Mouse (Mus musculus) forebrain, embryonic 11.5 days (tissue): ENCODE measurements around the gene Gm18596. TPM values are rescaled to one million over a fixed set of nuclear protein-coding genes. Genes with fewer than 3 reads are reported as not detected.
"Not testable (repeated sequence)": the region's sequence is repeated elsewhere in the genome, so short reads cannot be mapped to it uniquely, and the experiment has no call there.

ENCODE experiments used
- ATAC-seq: fragments of 200-750 bp; cut with Nextera tagmentation; replicated peaks from 2 replicates; pipeline ENCODE4 v1.8.0; 2017; ENCODE audit warnings: moderate TSS enrichment; ENCODE audit not compliant: low FRiP score
- DNase-seq: peaks from one replicate; pipeline ENCODE4 v3.0.0-alpha.2; 2017; ENCODE audit warnings: low spot score
- H3K27ac ChIP-seq: fragments of 300-500 bp; sonication (generic); 2 replicates; pipeline ENCODE4 v1.5.1; 2014; ENCODE audit warnings: low read depth, low read length
- H3K27me3 ChIP-seq: fragments of 300-500 bp; sonication (generic); 2 replicates; pipeline ENCODE4 v1.6.1; 2014; ENCODE audit warnings: mild to moderate bottlenecking, low read length, mixed read lengths; ENCODE audit not compliant: control insufficient read depth, insufficient read depth
- H3K36me3 ChIP-seq: fragments of 300-500 bp; sonication (generic); 2 replicates; pipeline ENCODE4 v1.6.1; 2014; ENCODE audit warnings: mild to moderate bottlenecking, low read length, moderate library complexity, mixed read lengths; ENCODE audit not compliant: control insufficient read depth, insufficient read depth
- H3K4me1 ChIP-seq: fragments of 300-500 bp; sonication (generic); replicated peaks from 2 replicates; pipeline ENCODE4 v1.6.1; 2014; ENCODE audit warnings: low read length, mixed read lengths; ENCODE audit not compliant: control insufficient read depth, insufficient read depth
- H3K4me2 ChIP-seq: fragments of 300-500 bp; sonication (generic); 2 replicates; pipeline ENCODE4 v1.6.1; 2014; ENCODE audit warnings: low read depth, mild to moderate bottlenecking, low read length, moderate library complexity, mixed read lengths; ENCODE audit not compliant: severe bottlenecking
- H3K4me3 ChIP-seq: fragments of 300-500 bp; sonication (generic); 2 replicates; pipeline ENCODE4 v1.5.1; 2014; ENCODE audit warnings: low read depth, low read length
- H3K9ac ChIP-seq: fragments of 300-500 bp; sonication (generic); 2 replicates; pipeline ENCODE4 v1.6.1; 2014; ENCODE audit warnings: low read length
- H3K9me3 ChIP-seq: fragments of 300-500 bp; sonication (generic); 2 replicates; pipeline ENCODE4 v1.6.1; 2016; ENCODE audit warnings: low read length, mixed read lengths; ENCODE audit not compliant: control insufficient read depth
- WGBS: fragments of 180-500 bp; shearing (Covaris S2); extraction: QIAGEN DNeasy Blood & Tissue Kit; methylation state at CpG from one replicate; pipeline ENCODE4 v1.1.7; 2014; 5-methylcytosine and 5-hydroxymethylcytosine counted together
- polyA plus RNA-seq: library from polyadenylated mRNA; unstranded; fragments of >200 nt; fragmentation: Nextera tagmentation; extraction: Ambion mirVana; gene quantifications from 2 replicates; pipeline ENCODE4 v1.2.1, GENCODE M21; 2014

The Gm18596 gene
- polyA plus RNA-seq, 1 experiment from 2014 or later, result not detected

GRCm38 (mm10) chr10:77759582-77759981, 17.1 kb upstream of the Gm18596 start, which contains the start of gene Gm3233:
Gene Gm3233 (minus strand): TSS chr10:77759682.
- not testable (repeated sequence) for H3K9ac ChIP-seq, H3K4me1 ChIP-seq, H3K4me2 ChIP-seq, H3K27me3 ChIP-seq, ATAC-seq, DNase-seq, H3K27ac ChIP-seq, H3K36me3 ChIP-seq, H3K9me3 ChIP-seq, H3K4me3 ChIP-seq
- no CpG with 5 or more reads among the region's 1 CpGs for WGBS

GRCm38 (mm10) chr10:77753448-77753847, 11.0 kb upstream of the Gm18596 start:
- DNase-seq (no peak), ATAC-seq (no peak)
- H3K4me3 ChIP-seq, result no peak overlapping the region
- H3K4me1 ChIP-seq, result no peaks in the 10 kb centered on the region
- H3K36me3 ChIP-seq, result no peaks in the 10 kb centered on the region
- H3K27ac ChIP-seq, result no peak overlapping the region
- no peaks in the 10 kb centered on the region for H3K9me3 ChIP-seq
- H3K9ac ChIP-seq, result no peak overlapping the region
- H3K4me2 ChIP-seq, result no peak overlapping the region
- H3K27me3 ChIP-seq, result no peaks in the 10 kb centered on the region

GRCm38 (mm10) chr10:77752312-77752711, 9.9 kb upstream of the Gm18596 start:
- 71% methylated on average over 3 of the region's 3 CpGs for WGBS
- H3K27me3 ChIP-seq, DNase-seq, H3K4me1 ChIP-seq, H3K9me3 ChIP-seq, H3K4me2 ChIP-seq, H3K27ac ChIP-seq, H3K9ac ChIP-seq, H3K4me3 ChIP-seq, ATAC-seq, H3K36me3 ChIP-seq: not testable (repeated sequence)

GRCm38 (mm10) chr10:77751254-77751653, 8.8 kb upstream of the Gm18596 start, which contains the start of gene Gm9736:
Gene Gm9736 (minus strand): TSS chr10:77751354.
- not testable (repeated sequence) for H3K4me3 ChIP-seq, H3K36me3 ChIP-seq, ATAC-seq, H3K4me2 ChIP-seq, H3K4me1 ChIP-seq, H3K27ac ChIP-seq, H3K27me3 ChIP-seq, H3K9ac ChIP-seq, H3K9me3 ChIP-seq, DNase-seq
- 67% methylated on average over 1 of the region's 1 CpGs for WGBS

- WGBS, result 89% methylated on average over 1 of the region's 1 CpGs
- DNase-seq, H3K4me1 ChIP-seq: not testable (repeated sequence)
These were observed 8.2 kb upstream of the Gm18596 start for GRCm38 (mm10) chr10:77750686-77751085.

GRCm38 (mm10) chr10:77738929-77739328, 3.5 kb downstream of the Gm18596 start:
- no peak for ATAC-seq

More at GRCm38 (mm10) chr10:77750686-77751085, 8.2 kb upstream of the Gm18596 start:
- H3K9ac ChIP-seq, H3K9me3 ChIP-seq, H3K27me3 ChIP-seq, H3K4me2 ChIP-seq, H3K4me3 ChIP-seq, ATAC-seq, H3K27ac ChIP-seq, H3K36me3 ChIP-seq: not testable (repeated sequence)

GRCm38 (mm10) chr10:77735928-77736327, 6.5 kb downstream of the Gm18596 start:
- 94% methylated on average over 1 of the region's 1 CpGs for WGBS

More at GRCm38 (mm10) chr10:77738929-77739328, 3.5 kb downstream of the Gm18596 start:
- no peak for DNase-seq
- no peak overlapping the region for H3K4me2 ChIP-seq
- H3K27ac ChIP-seq, result no peak overlapping the region
- H3K4me1 ChIP-seq, result no peaks in the 10 kb centered on the region
- H3K4me3 ChIP-seq, result no peak overlapping the region
- no peak overlapping the region for H3K9ac ChIP-seq
- H3K36me3 ChIP-seq, result no peaks in the 10 kb centered on the region
- WGBS, result 91% methylated on average over 4 of the region's 4 CpGs
- no peaks in the 10 kb centered on the region; the same call in 1 of the 2 replicates for H3K9me3 ChIP-seq
- no peaks in the 10 kb centered on the region for H3K27me3 ChIP-seq

GRCm38 (mm10) chr10:77729241-77729640, 13.2 kb downstream of the Gm18596 start:
- 63% methylated on average over 4 of the region's 4 CpGs for WGBS
- Histone ChIP-seq H3K4me1 (no peaks in the 10 kb centered on the region), H3K4me2 (no peak overlapping the region), H3K36me3 (no peaks in the 10 kb centered on the region), H3K27me3 (no peaks in the 10 kb centered on the region), H3K4me3 (no peak overlapping the region), H3K9ac (no peak overlapping the region), H3K9me3 (no peaks in the 10 kb centered on the region), H3K27ac (no peak overlapping the region)
- ATAC-seq (no peak), DNase-seq (no peak)

More at GRCm38 (mm10) chr10:77735928-77736327, 6.5 kb downstream of the Gm18596 start:
- Histone ChIP-seq H3K4me3 (no peak overlapping the region), H3K4me1 (no peaks in the 10 kb centered on the region), H3K27ac (no peak overlapping the region), H3K9ac (no peak overlapping the region), H3K27me3 (no peaks in the 10 kb centered on the region), H3K4me2 (no peak overlapping the region), H3K36me3 (no peaks in the 10 kb centered on the region), H3K9me3 (no peaks in the 10 kb centered on the region; the same call in 1 of the 2 replicates)
- no peak for DNase-seq
- no peak for ATAC-seq

GRCm38 (mm10) chr10:77728280-77728679, 14.2 kb downstream of the Gm18596 start:
- ATAC-seq, result no peak
- 67% methylated on average over 4 of the region's 4 CpGs for whole genome bisulfite sequencing
- DNase-seq, result no peak
- Histone ChIP-seq H3K9me3 (no peaks in the 10 kb centered on the region), H3K4me1 (no peaks in the 10 kb centered on the region), H3K9ac (no peak overlapping the region), H3K27ac (no peak overlapping the region), H3K4me3 (no peak overlapping the region), H3K27me3 (no peaks in the 10 kb centered on the region), H3K36me3 (no peaks in the 10 kb centered on the region), H3K4me2 (no peak overlapping the region)
